Mouse (Mus musculus): Measurements from ENCODE around the gene Tbce.

Tbce gene

DNA sequence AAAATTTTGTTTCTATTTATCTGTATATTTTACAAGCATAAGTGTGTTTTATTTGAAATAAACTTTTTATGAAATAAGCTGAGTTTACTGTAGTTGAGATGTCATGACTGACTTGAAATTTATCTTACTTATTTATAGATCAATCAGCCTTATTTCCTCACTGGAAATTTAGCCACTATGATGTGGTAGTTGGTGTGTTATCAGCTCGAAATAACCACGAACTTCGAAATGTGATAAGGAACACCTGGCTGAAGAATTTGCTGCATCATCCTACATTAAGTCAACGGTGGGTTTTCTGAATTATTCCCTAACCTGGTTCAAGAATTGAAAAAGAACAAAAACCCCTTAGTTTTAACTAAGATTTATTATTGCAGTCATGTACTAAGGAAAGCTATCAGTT is 73.3 kb downstream of the Tbce start:
- no peak for DNase-seq (ENCODE audit: extremely low spot score)

DNA sequence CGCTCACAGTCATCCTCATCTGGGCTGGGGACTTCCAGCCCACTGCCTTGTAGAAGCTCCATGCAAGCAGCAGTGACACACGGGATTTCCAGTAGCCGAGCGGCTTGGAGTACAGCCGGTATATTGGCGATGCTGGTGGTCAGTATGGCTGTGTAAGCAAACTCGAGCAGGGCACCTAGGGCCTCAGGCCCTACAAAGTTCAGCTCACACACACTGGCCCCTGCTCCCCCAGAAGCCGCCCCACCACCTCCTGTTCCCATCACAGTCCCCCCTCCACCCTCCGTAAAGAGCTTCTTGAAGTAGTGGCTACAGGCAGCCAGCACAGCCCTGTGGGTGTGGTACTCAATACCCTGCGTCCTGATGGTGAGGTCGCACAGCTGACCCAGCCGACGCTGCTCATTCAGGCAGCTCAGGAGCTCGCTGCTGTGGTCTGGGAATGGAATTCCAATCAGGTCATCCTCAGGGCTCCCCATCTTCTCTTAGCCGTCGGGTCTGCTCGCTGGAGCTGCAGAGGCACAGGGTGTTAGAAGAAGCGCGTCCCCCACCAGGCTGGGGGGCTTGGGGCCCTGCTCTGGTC is 74.0 kb downstream of the Tbce start:
- DNase-seq (ENCODE audit: extremely low spot score): no peak

DNA sequence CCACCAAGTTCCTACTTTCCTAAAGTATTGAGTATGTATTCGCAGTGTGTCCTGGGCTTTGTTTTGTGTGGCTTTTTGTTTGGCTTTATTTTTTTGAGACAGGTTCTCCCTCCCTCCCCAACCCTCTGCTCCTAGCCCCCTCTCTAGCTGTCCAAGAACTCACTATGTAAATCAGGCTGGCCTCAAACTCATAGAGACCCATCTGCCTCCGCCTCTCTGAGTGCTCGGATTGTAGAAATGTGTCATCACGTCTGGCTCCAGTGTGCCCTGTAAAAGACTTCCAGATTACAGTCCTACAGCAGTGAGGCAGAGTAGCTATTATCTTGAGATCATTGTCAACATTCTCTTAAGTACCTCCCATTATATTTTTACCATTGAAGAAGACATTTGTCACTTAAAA is 78.4 kb downstream of the Tbce start:
- DNase-seq (ENCODE audit: extremely low spot score): no peak

DNA sequence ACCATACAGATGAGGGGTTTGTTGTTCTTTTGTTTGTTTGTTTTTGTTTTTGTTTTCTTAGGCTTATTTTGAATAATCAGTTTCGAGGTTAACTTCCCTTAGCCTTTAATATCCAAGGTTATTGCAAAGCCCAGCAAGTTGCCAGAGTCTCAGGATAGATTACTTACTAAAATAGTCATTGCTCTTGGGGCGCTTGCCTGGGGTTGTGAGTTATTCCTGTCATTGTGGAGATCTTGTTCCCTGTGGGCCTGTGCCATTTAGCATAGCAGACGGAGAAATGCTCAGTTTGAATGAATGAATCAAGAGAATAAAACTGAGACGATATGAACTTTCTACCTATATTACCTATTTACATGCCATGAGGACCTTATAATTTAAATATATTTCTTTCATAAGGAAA is 79.2 kb downstream of the Tbce start:
- DNase-seq (ENCODE audit: extremely low spot score): no peak

DNA sequence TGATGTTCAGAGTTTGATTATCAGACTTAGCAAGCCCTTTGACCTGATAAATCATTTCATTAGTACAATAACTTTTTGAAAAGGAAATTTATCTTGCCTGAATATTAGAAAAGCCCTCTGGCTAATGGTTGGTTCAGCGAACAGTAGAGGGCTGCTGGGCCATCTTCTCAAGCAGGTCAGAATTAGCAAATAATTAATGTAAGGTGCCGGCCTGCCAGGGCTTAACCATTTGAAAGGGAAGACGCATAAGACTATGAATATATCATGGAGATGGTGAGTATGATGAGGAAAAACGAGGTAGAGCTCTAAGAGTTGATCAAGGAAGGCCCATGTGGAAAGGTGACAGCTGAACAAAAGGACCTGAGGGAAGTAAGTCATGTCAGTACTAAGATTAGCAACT is 82.8 kb downstream of the Tbce start:
- no peak for DNase-seq (ENCODE audit: extremely low spot score)

DNA sequence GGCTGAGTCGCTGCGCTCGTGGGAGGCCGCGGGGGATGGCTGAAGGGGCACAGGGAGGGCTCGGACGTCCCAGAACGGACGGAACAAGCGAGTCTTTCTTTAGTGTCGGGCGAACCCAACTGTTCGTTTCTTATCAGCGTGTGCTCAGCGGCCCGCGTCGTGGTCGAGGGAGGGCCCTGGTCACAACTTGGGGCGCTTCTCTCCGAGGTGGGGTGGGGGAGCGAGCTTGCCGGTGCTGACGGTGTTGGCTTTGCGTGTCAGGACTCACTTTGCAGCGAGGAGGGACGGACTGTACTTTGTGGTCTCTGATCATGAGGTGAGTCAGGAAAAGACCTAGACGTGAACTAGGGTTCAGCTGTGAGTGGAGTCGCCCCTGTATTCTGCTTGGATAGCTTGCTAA is 84.5 kb downstream of the Tbce start:
- DNase-seq (ENCODE audit: extremely low spot score): no peak

DNA sequence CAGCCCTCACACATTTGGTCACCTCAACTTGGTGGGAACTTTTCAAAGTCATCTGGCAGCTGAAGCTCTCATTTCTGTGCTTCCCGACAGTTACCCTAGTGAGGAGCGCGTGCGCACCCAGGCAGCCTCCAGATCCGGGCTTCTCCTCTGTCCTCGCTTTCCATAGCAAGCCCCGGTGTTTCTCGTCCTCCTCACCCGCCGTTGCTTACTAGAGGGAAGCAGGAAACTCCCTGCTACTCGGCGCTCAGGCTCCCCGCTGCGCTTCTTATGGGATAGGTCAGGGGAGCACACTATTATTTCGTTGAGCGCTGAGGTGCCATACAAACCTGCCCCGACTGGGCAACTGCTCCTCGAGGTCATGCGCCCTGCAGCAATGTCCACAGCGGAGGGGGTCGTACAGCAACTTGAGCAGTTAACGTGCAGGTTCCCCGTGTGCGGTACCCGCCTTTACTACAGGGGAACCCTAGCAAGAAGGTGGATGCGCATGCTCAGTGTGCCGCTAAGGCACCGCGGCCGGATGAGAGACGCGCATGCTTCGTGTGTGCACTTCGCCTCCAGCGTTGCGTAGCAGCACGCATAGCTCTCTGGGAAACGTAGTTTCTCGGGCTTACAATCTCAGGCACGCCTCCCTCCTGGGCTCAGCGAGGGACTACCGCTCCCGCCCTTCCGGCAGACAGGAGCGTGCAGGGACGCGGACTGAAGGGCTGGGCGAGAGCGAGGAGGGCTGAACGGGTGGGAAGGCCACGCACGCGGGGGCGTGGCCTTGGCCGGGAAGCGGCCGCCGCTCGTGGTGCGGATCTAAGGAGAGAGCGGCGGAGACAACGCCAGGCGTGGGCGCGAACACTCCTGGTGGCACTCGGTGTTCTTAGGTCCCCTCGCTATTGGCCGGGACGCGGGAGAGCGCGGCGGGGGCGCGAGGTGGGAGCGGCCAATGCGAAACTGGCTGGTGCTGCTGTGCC is 85.3 kb downstream of the Tbce start, which contains the start of gene B3galnt2:
Gene B3galnt2 (plus strand): TSS at position 596 of the 959 bp plus-strand sequence.
- DNase-seq (ENCODE audit: extremely low spot score): peak; percentile 94
